Mouse (Mus musculus) erythroblast, embryonic 14.5 days (primary cell): ENCODE data around the gene Bach2. TPM values are rescaled to one million over a fixed set of nuclear protein-coding genes. Genes with fewer than 3 reads are reported as not detected.

ENCODE experiments used
- H3K27me3 ChIP-seq: 2 replicates; pipeline ENCODE4 v1.6.1; 2012; ENCODE audit warnings: inconsistent platforms; ENCODE audit not compliant: control insufficient read depth
- H3K36me3 ChIP-seq: 2 replicates; pipeline ENCODE4 v1.6.1; 2012; ENCODE audit warnings: mild to moderate bottlenecking, inconsistent platforms; ENCODE audit not compliant: control insufficient read depth
- H3K4me1 ChIP-seq: 2 replicates; pipeline ENCODE4 v1.6.1; 2012; ENCODE audit warnings: inconsistent platforms; ENCODE audit not compliant: control insufficient read depth
- H3K4me3 ChIP-seq: replicated peaks from 2 replicates; pipeline ENCODE3; 2012; ENCODE audit warnings: moderate library complexity, mild to moderate bottlenecking, inconsistent platforms
- H3K9me3 ChIP-seq: 2 replicates; pipeline ENCODE4 v1.6.1; 2012; ENCODE audit warnings: low read length, inconsistent platforms, mixed read lengths; ENCODE audit not compliant: control insufficient read depth
- GATA1 ChIP-seq: IDR thresholded peaks from 2 replicates; pipeline ENCODE4 v1.6.1; 2012; ENCODE audit warnings: low read length, inconsistent platforms, mixed read lengths
- TAL1 ChIP-seq: IDR thresholded peaks from 3 replicates; pipeline ENCODE4 v1.6.1; 2012; ENCODE audit warnings: low read length, inconsistent platforms, mixed read lengths
- polyA plus RNA-seq: library from polyadenylated mRNA; stranded (reverse); fragments of >175 nt; gene quantifications from 2 replicates; pipeline ENCODE4 v1.2.3, GENCODE M21; 2012

Bach2 gene
- polyA plus RNA-seq, 1 experiment = 0.02 TPM

- no peak overlapping the region for H3K4me3 ChIP-seq
- no peaks in the 10 kb centered on the region for H3K4me1 ChIP-seq
- TF ChIP-seq GATA1 (no peak), TAL1 (no peak)
- H3K36me3 ChIP-seq = no peaks in the 10 kb centered on the region
- H3K27me3 ChIP-seq = no peaks in the 10 kb centered on the region; the same call in 1 of the 2 replicates
- H3K9me3 ChIP-seq = no peaks in the 10 kb centered on the region
Measured at GRCm38 (mm10) chr4:32347202-32347601, 108.6 kb downstream of the Bach2 start.

GRCm38 (mm10) chr4:32347711-32348110, 109.1 kb downstream of the Bach2 start:
- Histone ChIP-seq H3K27me3 (no peaks in the 10 kb centered on the region; the same call in 1 of the 2 replicates), H3K4me1 (no peaks in the 10 kb centered on the region), H3K9me3 (no peaks in the 10 kb centered on the region), H3K36me3 (no peaks in the 10 kb centered on the region), H3K4me3 (no peak overlapping the region)
- TF ChIP-seq GATA1 (no peak), TAL1 (no peak)

GRCm38 (mm10) chr4:32349361-32349760, 110.8 kb downstream of the Bach2 start:
- H3K4me1 ChIP-seq = no peaks in the 10 kb centered on the region
- H3K27me3 ChIP-seq = no peaks in the 10 kb centered on the region; the same call in 1 of the 2 replicates
- H3K9me3 ChIP-seq = no peaks in the 10 kb centered on the region
- no peaks in the 10 kb centered on the region for H3K36me3 ChIP-seq
- no peak overlapping the region for H3K4me3 ChIP-seq
- TF ChIP-seq GATA1 (no peak), TAL1 (no peak)

GRCm38 (mm10) chr4:32351236-32351635, 112.6 kb downstream of the Bach2 start:
- Histone ChIP-seq H3K27me3 (no peaks in the 10 kb centered on the region; the same call in 1 of the 2 replicates), H3K4me3 (no peak overlapping the region), H3K4me1 (no peaks in the 10 kb centered on the region), H3K36me3 (no peaks in the 10 kb centered on the region), H3K9me3 (no peaks in the 10 kb centered on the region)
- TF ChIP-seq TAL1 (no peak), GATA1 (no peak)

- Histone ChIP-seq H3K4me3 (no peak overlapping the region), H3K9me3 (peaks cover 3% of the 10 kb centered on the region; the same call in 1 of the 2 replicates), H3K27me3 (no peaks in the 10 kb centered on the region; the same call in 1 of the 2 replicates), H3K4me1 (no peaks in the 10 kb centered on the region), H3K36me3 (no peaks in the 10 kb centered on the region)
- TF ChIP-seq GATA1 = no peak
- TF ChIP-seq TAL1 = no peak
Measured at GRCm38 (mm10) chr4:32351661-32352246, 113.2 kb downstream of the Bach2 start.

DNA sequence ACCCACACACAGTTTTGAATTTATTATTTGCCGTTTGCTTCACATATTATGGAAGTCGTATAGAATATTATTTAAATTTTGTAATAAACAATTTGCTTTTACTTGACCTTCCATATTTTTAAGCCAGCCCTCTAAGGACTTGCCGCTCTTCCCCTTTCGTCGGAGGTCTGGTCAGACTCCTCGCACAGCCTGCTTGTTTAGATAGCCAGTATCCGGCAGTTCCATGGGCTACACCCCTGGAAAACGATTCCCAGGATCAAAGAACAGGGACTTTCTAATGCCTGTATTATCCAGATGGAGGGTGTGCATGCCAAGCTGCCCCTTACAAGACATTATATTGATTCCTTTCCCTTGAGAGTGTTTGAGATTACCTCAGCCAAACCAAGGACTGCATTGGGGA, 113.8 kb downstream of the Bach2 start:
- no peaks in the 10 kb centered on the region for H3K27me3 ChIP-seq
- no peaks in the 10 kb centered on the region for H3K36me3 ChIP-seq
- peaks cover 5% of the 10 kb centered on the region; the same call in 1 of the 2 replicates for H3K9me3 ChIP-seq
- no peak overlapping the region for H3K4me3 ChIP-seq
- no peaks in the 10 kb centered on the region for H3K4me1 ChIP-seq
- TF ChIP-seq TAL1 (no peak), GATA1 (no peak)

- H3K4me1 ChIP-seq = no peaks in the 10 kb centered on the region
- TF ChIP-seq GATA1 = no peak
- TF ChIP-seq TAL1 = no peak
- H3K9me3 ChIP-seq = peaks cover 5% of the 10 kb centered on the region; the same call in 1 of the 2 replicates
- no peaks in the 10 kb centered on the region for H3K27me3 ChIP-seq
- no peaks in the 10 kb centered on the region for H3K36me3 ChIP-seq
- H3K4me3 ChIP-seq = no peak overlapping the region
Measured at GRCm38 (mm10) chr4:32352842-32353241, 114.2 kb downstream of the Bach2 start.

GRCm38 (mm10) chr4:32355935-32356617, 117.5 kb downstream of the Bach2 start:
- H3K4me1 ChIP-seq = no peaks in the 10 kb centered on the region
- peaks cover 5% of the 10 kb centered on the region; the same call in 1 of the 2 replicates for H3K9me3 ChIP-seq
- TF ChIP-seq GATA1 (no peak), TAL1 (no peak)
- H3K36me3 ChIP-seq = no peaks in the 10 kb centered on the region
- H3K27me3 ChIP-seq = no peaks in the 10 kb centered on the region
- no peak overlapping the region for H3K4me3 ChIP-seq

- TF ChIP-seq GATA1 (no peak), TAL1 (no peak)
- H3K4me3 ChIP-seq = no peak overlapping the region
- H3K27me3 ChIP-seq = peaks cover 1% of the 10 kb centered on the region; the same call in 1 of the 2 replicates
- H3K4me1 ChIP-seq = no peaks in the 10 kb centered on the region
- no peaks in the 10 kb centered on the region for H3K36me3 ChIP-seq
- H3K9me3 ChIP-seq = peaks cover 5% of the 10 kb centered on the region; the same call in 1 of the 2 replicates
Measured at GRCm38 (mm10) chr4:32357996-32358600, 119.5 kb downstream of the Bach2 start.
